Mouse (Mus musculus) fibroblast of lung, adult 2 months (primary cell): Measurements from ENCODE around the gene Pitpnc1.
"Not testable (repeated sequence)": the region's sequence is repeated elsewhere in the genome, so short reads cannot be mapped to it uniquely, and the experiment has no call there.

ENCODE experiments used
- DNase-seq: peaks from one replicate; pipeline ENCODE4 v3.0.0-alpha.2; 2011; ENCODE audit warnings: low read depth

Pitpnc1 gene

GRCm38 (mm10) chr11:107470521-107471041 lies at the start of gene Pitpnc1:
Gene Pitpnc1 (minus strand): TSS chr11:107470699.
- peak; percentile 58 for DNase-seq

DNA sequence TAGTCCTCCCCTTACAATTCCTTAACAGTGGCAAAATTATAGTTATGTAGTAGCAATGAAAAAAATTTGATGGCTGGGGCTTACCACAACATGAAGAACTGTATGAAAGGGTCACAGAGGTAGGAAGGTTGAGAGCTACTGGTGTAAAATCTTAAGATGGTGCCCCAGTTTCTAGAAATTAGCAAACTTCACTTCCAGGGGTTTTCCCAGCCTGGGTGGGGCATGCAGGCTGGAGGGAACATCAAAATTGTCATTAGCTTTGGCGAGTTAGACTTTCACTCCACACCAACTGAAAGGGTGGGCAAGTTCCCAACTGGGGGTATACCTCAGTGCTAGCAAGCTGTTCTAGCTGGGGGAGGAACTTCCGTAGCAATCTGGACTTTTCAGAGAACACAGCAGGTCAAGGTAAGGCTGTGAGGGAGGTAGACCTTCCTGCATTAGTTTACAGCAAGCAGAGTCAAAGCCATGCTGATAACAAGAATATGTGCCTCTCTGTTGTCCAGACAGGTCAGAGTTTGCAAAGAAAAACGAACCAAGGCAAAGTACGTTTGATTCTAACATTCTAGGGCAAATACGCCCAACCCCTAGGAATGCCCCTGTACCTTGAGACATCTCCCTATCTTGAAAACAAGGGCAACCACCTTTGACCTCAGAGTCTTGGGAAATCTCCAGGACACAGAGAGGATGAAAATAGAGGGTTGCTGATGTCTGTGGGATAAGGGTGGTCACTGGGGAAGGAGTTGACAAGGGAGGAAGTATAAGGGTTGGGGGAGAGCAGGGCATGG lies 48.3 kb upstream of the Pitpnc1 start:
- no peak for DNase-seq

DNA sequence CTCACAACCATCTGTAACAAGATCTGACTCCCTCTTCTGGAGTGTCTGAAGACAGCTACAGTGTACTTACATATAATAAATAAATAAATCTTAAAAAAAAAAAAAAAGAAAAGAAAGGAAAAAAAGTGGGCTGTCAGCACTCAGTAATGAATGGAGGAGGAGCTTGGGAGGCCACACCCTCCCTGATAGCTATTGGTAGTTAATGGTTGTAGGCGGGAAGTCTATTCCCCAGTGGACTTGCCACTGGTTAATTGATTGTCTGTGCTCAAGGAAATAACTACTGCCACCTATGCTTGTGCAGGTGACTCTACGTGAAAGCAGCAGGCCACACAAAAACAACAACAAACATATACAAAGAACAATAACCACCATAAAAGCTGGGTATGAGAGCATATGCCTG lies 45.9 kb upstream of the Pitpnc1 start:
- no peak for DNase-seq

DNA sequence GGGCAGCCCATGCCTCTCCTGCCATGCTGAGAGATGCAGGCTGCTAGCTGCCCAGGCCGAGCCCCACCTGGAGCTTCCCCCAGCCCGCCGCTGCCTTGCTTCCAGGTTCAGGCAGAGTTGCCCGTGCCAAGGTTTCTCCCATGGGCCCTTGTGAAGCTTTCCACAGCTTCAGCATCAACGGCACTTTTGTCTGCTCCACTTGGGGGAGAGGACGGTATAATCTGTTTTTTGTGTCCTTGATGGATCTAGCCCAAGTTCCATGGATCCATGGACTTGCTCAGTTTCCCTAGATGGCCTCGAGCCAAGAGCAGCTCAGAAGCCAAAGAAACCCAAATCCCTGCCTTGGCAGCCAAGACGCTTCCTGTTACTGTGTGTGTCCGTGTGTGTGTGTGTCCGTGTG lies 42.5 kb upstream of the Pitpnc1 start:
- DNase-seq: no peak

GRCm38 (mm10) chr11:107511954-107512353 lies 41.5 kb upstream of the Pitpnc1 start:
- peak; percentile 42 for DNase-seq

DNA sequence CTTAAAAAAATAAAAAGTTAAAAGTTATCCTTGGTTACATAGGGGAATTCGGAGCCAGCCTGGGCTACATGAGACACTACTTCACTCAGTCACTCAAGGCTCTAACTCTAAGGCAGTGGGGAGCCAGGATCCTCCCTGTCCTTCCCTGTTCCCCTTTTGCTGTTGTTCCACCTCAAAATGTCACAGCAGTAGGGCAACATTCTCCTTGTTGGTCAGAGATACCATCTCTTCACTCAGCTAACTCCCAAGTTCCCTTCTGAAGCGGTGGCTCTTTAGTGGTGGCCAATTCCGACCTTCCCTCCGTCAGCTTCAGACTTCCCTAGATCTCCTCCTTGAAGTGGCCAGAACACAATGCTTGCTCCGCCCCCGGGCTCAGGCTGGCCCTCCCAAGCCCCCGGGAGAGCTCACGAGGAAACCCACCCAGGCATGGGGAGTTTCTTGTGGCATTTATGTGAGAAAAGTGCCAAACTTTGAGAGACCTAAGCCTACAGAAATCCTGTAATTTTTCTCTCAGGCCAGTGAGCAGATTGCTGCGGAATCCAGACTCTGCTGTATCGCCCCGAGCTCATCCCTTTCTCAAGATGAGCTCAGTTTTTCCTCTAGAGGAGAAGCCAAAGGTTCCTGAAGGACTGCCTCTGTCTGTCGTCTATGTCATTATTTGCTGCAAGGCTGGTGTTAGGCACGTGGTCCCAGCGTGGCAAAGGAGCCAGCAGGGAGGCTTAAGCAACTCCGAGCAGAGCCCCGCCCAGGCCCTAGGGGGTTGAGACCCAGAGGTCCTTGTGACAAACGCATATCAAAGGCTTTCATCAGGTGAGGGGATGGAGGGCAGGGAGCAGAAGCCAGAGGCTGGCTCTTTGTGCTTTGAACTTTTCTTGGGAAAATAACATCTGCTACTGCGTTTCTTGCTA lies 40.1 kb upstream of the Pitpnc1 start:
- DNase-seq: peak; percentile 11

DNA sequence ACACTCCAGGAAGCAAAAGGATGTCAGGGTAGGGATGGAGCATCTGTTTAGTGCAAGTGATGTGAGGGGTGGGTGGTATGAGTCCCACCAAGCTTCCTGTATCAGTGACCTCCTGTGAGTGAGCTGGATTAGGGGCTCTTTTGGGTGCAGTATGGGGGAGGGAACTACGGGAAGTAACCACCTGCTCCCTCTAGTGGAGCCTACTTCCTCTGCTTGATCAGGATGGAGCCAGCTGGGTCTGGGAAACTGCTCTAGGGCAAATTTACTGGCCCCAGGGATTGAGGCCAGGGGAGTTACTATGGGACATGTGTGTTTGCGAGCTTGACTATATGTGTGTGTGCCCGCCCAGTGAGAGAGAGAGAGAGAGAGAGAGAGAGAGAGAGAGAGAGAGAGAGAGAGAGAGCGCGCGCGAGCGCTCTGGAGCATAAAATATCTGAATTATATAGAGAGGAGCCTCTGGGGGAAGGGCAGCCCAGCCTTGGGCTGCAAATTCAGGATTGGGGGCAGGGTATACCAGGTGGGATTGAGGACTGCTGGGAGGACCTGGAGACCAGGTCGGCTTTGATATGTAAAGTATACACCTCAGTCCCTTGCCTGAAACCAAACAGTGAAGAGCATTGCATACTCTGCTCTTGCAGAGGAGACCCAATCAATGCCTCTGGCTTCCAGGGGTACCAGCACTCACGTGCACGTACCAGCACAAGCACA lies 39.3 kb upstream of the Pitpnc1 start:
- DNase-seq: no peak

DNA sequence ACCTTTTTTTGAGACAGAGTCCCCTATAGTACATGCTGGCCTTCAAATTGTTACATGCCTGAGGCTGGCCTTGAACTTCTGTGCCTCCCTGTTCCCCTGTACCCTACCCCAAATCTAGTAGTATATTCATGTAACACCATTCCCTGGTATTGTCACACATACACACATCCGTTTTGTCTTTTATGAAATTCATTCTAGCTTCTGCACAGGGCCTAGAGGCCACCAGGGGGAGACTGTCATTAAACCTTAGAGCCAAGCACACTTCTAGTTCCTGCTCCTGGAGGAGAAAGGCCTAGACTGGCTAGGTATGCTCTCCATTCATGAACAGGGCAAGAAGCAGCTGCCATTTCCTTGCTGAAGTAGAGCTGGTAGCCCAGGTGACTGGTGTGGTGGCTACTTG lies 35.8 kb upstream of the Pitpnc1 start:
- no peak for DNase-seq

- not testable (repeated sequence) for DNase-seq
Observed at GRCm38 (mm10) chr11:107504364-107504763, 33.9 kb upstream of the Pitpnc1 start.

- no peak for DNase-seq
Observed at GRCm38 (mm10) chr11:107502801-107503200, 32.3 kb upstream of the Pitpnc1 start.

GRCm38 (mm10) chr11:107484341-107484740 lies 13.8 kb upstream of the Pitpnc1 start:
- no peak for DNase-seq

GRCm38 (mm10) chr11:107479862-107480203 lies 9.3 kb upstream of the Pitpnc1 start:
- no peak for DNase-seq

DNA sequence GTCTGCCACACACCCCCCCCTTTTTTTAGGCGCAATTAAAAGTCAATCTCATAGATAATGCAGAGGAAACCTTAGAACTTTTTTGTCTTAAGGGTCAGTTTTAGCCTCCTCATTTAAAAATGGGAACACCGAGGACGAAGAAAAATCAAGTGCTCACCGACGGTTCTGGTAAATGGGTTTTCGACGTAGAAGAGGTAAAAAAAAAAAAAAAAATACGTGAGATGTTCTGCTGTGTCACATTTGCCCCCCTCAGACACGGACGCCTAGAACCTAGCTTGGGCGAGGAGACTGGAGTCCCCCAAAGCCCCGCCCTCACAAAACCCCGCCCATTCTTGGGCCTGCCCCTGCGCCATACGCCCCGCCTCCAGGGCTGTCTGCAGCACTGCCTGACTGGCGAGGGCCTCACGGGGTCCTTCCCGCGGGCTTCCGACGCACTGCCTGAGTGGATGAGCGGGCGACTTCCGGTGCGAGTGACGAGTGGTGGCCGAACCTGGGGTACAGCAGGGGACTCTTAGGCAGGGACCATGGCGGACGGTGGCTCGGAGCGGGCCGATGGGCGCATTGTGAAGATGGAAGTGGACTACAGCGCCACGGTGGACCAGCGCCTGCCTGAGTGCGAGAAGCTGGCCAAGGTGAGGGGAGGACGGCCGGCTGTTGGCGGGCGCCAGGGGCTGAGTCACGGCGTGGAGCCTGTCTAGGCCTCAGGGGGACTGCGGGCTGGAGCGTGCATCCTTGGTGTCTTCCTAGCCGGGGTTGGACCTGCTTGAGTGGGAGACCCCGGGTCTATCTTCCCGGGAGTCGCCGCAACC lies 8.8 kb upstream of the Pitpnc1 start, which contains the start of gene Psmd12:
Gene Psmd12 (plus strand): TSS at position 432 of the 809 bp plus-strand sequence.
- peak; percentile 67 for DNase-seq

- peak; percentile 57 for DNase-seq
Observed at GRCm38 (mm10) chr11:107473137-107473820, 2.8 kb upstream of the Pitpnc1 start.

- no peak for DNase-seq
Observed at GRCm38 (mm10) chr11:107472304-107472703, 1.8 kb upstream of the Pitpnc1 start.

- DNase-seq: peak; percentile 36
Observed at GRCm38 (mm10) chr11:107471071-107471720, 697 bp upstream of the Pitpnc1 start.

GRCm38 (mm10) chr11:107469523-107470371 lies 752 bp downstream of the Pitpnc1 start:
- DNase-seq: no peak

- no peak for DNase-seq
Observed at GRCm38 (mm10) chr11:107469031-107469522, 1.4 kb downstream of the Pitpnc1 start.
